Comparison of ENCODE assay signal across 9 mouse cellular contexts in genomic region chr1:43196661-43197241, GRCm38 (mm10). TPM values are rescaled to one million over a fixed set of nuclear protein-coding genes. Genes with fewer than 3 reads are reported as not detected.
DNase-seq lines count a peak whose midpoint lies in the region; ATAC-seq and TF ChIP-seq lines count a peak whose summit lies in the region.
"Had no signal": no experiment of that assay in that cellular context is flagged by ENCODE, and none has a peak within 500 bp of the region (broad histone marks: within the 10 kb centered on the region; RNA-seq: fewer than 3 reads in every experiment).

Gene Fhl2 (minus strand): TSS chr1:43196984.

- H3K9ac ChIP-seq in lung, embryonic 14.5 days, result no peak within 1 kb of the TSS
- no peak within 1 kb of the TSS for H3K9ac ChIP-seq in embryonic facial prominence, embryonic 15.5 days
- no peak within 1 kb of the TSS for H3K9ac ChIP-seq in hindbrain, embryonic 14.5 days
- H3K9ac ChIP-seq in neural tube, embryonic 14.5 days (replicated peaks; ENCODE audit: low read depth, low read length), result no peak within 1 kb of the TSS

- DNase-seq in lung, embryonic 14.5 days, result no peak
- no peak for DNase-seq in lung, postnatal 14 days
- DNase-seq in hindbrain, embryonic 14.5 days (ENCODE audit: low spot score), result no peak
- DNase-seq in spleen, postnatal 14 days (ENCODE audit: low spot score in 2 of 2), result no peak
- no peak for DNase-seq in spleen, adult 12 weeks (ENCODE audit: low spot score)
- no peak for DNase-seq in right cerebral cortex, postnatal 14 days

- no peaks in the 10 kb centered on the region for H3K9me3 ChIP-seq in lung, embryonic 14.5 days (ENCODE audit: low read depth, low read length)
- no peaks in the 10 kb centered on the region for H3K9me3 ChIP-seq in embryonic facial prominence, embryonic 15.5 days (replicated peaks)
- H3K9me3 ChIP-seq in hindbrain, embryonic 14.5 days (ENCODE audit: control insufficient read depth, low read length), result no peaks in the 10 kb centered on the region
- no peaks in the 10 kb centered on the region for H3K9me3 ChIP-seq in neural tube, embryonic 14.5 days (ENCODE audit: control insufficient read depth, low read length)

- H3K27ac ChIP-seq in lung, embryonic 14.5 days (ENCODE audit: low read depth), result no peak within 1 kb of the TSS
- no peak within 1 kb of the TSS for H3K27ac ChIP-seq in embryonic facial prominence, embryonic 15.5 days (replicated peaks)
- no peak within 1 kb of the TSS for H3K27ac ChIP-seq in hindbrain, embryonic 14.5 days
- no peak within 1 kb of the TSS for H3K27ac ChIP-seq in neural tube, embryonic 14.5 days (ENCODE audit: low read depth, low read length)

- H3K4me1 ChIP-seq in lung, embryonic 14.5 days (ENCODE audit: insufficient read depth), result no peaks in the 10 kb centered on the region
- no peaks in the 10 kb centered on the region for H3K4me1 ChIP-seq in embryonic facial prominence, embryonic 15.5 days
- no peaks in the 10 kb centered on the region for H3K4me1 ChIP-seq in hindbrain, embryonic 14.5 days (replicated peaks; ENCODE audit: control insufficient read depth, insufficient read depth, low read length)
- no peaks in the 10 kb centered on the region for H3K4me1 ChIP-seq in neural tube, embryonic 14.5 days (ENCODE audit: control insufficient read depth, insufficient read depth, low read length)
- H3K4me1 ChIP-seq: megakaryocyte, embryonic 14.5 days had no signal

- no peaks in the 10 kb centered on the region for H3K27me3 ChIP-seq in lung, embryonic 14.5 days (ENCODE audit: insufficient read depth, low read length)
- no peaks in the 10 kb centered on the region for H3K27me3 ChIP-seq in embryonic facial prominence, embryonic 15.5 days
- H3K27me3 ChIP-seq in hindbrain, embryonic 14.5 days (ENCODE audit: control insufficient read depth, insufficient read depth, low read length), result no peaks in the 10 kb centered on the region
- H3K27me3 ChIP-seq in neural tube, embryonic 14.5 days (ENCODE audit: control insufficient read depth, insufficient read depth, low read length), result no peaks in the 10 kb centered on the region

- H3K4me3 ChIP-seq in lung, embryonic 14.5 days (ENCODE audit: low read depth, low read length), result no peak within 1 kb of the TSS
- no peak within 1 kb of the TSS for H3K4me3 ChIP-seq in embryonic facial prominence, embryonic 15.5 days (replicated peaks)
- H3K4me3 ChIP-seq in hindbrain, embryonic 14.5 days (replicated peaks; ENCODE audit: low read length), result no peak within 1 kb of the TSS
- H3K4me3 ChIP-seq in neural tube, embryonic 14.5 days (ENCODE audit: low read depth, low read length), result no peak within 1 kb of the TSS
- H3K4me3 ChIP-seq: megakaryocyte, embryonic 14.5 days had no signal

- ATAC-seq in lung, embryonic 14.5 days (ENCODE audit: insufficient read depth), result no peak
- ATAC-seq in embryonic facial prominence, embryonic 15.5 days (ENCODE audit: insufficient number of reproducible peaks, low FRiP score, low TSS enrichment, low read depth), result no peak
- no peak for ATAC-seq in hindbrain, embryonic 14.5 days (ENCODE audit: low FRiP score)
- no peak for ATAC-seq in neural tube, embryonic 14.5 days (ENCODE audit: low read depth)

- 61% methylated on average over 5 of the region's 5 CpGs for WGBS in lung, embryonic 14.5 days
- 60% methylated on average over 5 of the region's 5 CpGs for WGBS in embryonic facial prominence, embryonic 15.5 days
- 80% methylated on average over 5 of the region's 5 CpGs for WGBS in hindbrain, embryonic 14.5 days
- 80% methylated on average over 5 of the region's 5 CpGs for WGBS in neural tube, embryonic 14.5 days

- TF ChIP-seq CTCF in lung, embryonic 14.5 days (IDR thresholded peaks at IDR 0.05; ENCODE audit: low read depth), result no peak

- no peaks in the 10 kb centered on the region for H3K36me3 ChIP-seq in lung, embryonic 14.5 days (ENCODE audit: insufficient read depth)
- no peaks in the 10 kb centered on the region for H3K36me3 ChIP-seq in embryonic facial prominence, embryonic 15.5 days
- no peaks in the 10 kb centered on the region for H3K36me3 ChIP-seq in hindbrain, embryonic 14.5 days (replicated peaks; ENCODE audit: control insufficient read depth, insufficient read depth)
- no peaks in the 10 kb centered on the region for H3K36me3 ChIP-seq in neural tube, embryonic 14.5 days (ENCODE audit: control insufficient read depth, insufficient read depth, low read length)

- H3K4me2 ChIP-seq in lung, embryonic 14.5 days, result no peak within 1 kb of the TSS
- H3K4me2 ChIP-seq in embryonic facial prominence, embryonic 15.5 days (replicated peaks), result no peak within 1 kb of the TSS
- H3K4me2 ChIP-seq in hindbrain, embryonic 14.5 days (replicated peaks), result no peak within 1 kb of the TSS
- no peak within 1 kb of the TSS for H3K4me2 ChIP-seq in neural tube, embryonic 14.5 days (ENCODE audit: low read depth, low read length)

RNA-seq across cellular contexts. Expression of gene Fhl2, which starts in this region (rescaled TPM):
- 30.1 and 34.9 TPM in 2 replicates for polyA plus RNA-seq in lung, embryonic 14.5 days (2014; fragmentation: Nextera tagmentation; extraction: Ambion mirVana)
- polyA plus RNA-seq in embryonic facial prominence, embryonic 15.5 days (2015; fragmentation: Nextera tagmentation; extraction: Ambion mirVana), result 22.0 and 22.9 TPM in 2 replicates
- 31.2 and 31.4 TPM in 2 replicates for polyA plus RNA-seq in hindbrain, embryonic 14.5 days (2014; fragmentation: Nextera tagmentation; extraction: Ambion mirVana)
- 29.0 and 29.9 TPM in 2 replicates for polyA plus RNA-seq in neural tube, embryonic 14.5 days (2014; fragmentation: Nextera tagmentation; extraction: Ambion mirVana)
